Mouse (Mus musculus) c-Kit-positive CD71-positive TER-119-negative erythroid progenitor cells, embryonic 14.5 days (primary cell): ENCODE results near the gene Usp7.

Experiments used
- DNase-seq: peaks from one replicate; pipeline ENCODE4 v3.0.0-alpha.2; 2013; ENCODE audit warnings: low read depth

Gene Usp7

GRCm38 (mm10) chr16:8717744-8718143, 74.4 kb downstream of the Usp7 start:
- DNase-seq, result no peak

DNA sequence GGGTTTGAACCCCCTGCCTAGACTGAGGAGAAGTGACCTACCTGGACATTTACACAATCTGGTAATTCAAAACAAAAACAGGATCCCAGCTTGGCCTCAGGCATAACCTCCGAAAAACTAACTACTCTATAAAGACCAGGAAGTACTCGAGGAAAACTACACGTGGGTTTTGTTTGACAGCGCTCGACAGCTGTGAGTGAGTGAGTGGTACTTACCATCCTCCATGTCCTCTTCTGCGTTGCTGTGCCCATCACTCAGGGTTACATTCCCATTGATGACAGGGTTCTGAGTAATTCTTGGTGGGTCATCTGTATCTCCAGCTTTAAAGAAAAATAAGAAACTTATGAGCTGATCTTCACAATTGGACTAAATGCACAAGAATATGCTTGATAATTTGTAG, 75.8 kb downstream of the Usp7 start:
- no peak for DNase-seq

DNA sequence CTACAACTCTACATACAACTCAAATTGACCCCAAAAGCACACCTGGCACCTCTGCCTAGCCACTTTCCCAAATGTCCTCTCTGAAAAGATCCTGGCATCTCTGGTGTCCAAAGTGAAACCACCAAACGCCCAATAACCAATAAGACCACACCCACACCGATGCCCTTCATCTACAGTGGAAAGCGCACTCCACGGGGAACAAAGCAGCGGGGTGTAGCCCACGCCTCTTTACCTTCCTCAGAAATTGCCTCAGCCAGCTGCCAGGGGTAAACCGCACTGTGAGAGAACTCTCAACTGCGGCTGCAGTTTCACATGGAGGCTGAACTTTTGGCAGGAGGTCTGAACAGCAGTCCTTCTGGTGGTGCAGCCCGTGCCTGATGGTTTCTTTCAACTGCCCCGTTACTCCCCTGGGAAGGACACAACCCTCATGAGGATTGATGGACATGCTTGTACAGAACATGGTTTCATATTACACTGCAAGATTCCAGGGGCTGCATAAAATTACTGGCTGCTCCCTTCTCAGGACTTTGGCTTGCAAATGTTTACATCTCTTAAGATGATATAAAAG, 76.5 kb downstream of the Usp7 start:
- DNase-seq, result no peak

- DNase-seq, result no peak
Measured at GRCm38 (mm10) chr16:8714851-8715250, 77.3 kb downstream of the Usp7 start.

DNA sequence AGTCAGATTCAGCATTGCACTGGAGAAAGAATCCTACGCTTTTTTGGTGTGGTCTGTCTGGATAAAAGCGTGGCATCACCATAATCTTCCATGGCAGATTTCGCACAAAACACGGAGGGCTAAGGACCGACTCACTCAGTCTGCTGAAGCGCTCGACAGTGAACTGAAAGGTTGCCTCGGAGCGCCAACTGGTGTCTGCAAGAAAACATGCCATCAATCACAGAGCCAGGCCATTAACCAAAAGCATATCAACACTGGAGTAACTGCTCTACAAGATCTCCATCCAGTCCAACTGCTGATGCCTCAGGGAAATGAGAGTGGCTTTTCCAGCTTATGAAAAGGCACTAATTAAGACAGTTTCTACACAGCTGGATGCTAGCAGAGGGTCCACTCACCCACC, 80.1 kb downstream of the Usp7 start:
- no peak for DNase-seq

DNA sequence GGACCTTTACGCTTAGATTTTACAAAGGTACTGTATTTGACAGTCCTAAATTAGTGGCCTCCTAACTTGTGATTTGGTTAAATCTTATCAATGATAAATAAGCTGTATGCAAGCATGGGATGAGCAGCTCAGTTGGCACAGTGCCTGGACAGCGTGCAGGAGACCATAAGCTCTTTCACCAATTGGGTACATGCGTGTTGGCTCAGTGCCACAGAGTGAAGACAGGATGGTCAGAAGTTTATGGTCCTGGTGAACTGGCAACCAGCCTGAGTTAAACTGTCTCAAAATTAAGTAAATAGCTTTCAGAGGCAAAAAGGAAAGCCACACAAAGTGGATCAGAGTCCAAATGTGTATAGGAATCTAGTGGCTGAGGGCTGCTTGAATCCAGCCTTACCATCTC, 91.5 kb downstream of the Usp7 start:
- no peak for DNase-seq

DNA sequence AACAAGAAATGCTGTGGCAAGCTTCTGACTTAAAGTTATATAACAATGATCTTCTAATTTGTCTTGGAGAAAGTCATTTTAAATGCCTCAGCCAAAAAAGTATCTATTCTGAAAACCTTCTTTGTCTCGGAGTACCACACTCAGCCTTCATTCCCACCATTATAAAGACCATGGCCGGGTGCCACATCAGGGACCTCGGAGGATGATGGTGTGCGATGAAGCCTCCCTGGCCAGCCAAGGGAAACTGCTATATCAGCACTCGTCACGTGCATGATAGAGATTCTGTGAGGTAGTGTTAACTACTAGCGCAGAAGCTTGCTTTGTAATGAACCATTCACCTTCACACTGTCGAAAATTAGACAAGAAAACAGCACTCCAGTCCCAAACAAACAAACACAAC, 92.6 kb downstream of the Usp7 start:
- DNase-seq, result no peak

GRCm38 (mm10) chr16:8691206-8691605, 100.9 kb downstream of the Usp7 start:
- no peak for DNase-seq

- DNase-seq, result no peak
Measured at GRCm38 (mm10) chr16:8689979-8690656, 102.0 kb downstream of the Usp7 start.

DNA sequence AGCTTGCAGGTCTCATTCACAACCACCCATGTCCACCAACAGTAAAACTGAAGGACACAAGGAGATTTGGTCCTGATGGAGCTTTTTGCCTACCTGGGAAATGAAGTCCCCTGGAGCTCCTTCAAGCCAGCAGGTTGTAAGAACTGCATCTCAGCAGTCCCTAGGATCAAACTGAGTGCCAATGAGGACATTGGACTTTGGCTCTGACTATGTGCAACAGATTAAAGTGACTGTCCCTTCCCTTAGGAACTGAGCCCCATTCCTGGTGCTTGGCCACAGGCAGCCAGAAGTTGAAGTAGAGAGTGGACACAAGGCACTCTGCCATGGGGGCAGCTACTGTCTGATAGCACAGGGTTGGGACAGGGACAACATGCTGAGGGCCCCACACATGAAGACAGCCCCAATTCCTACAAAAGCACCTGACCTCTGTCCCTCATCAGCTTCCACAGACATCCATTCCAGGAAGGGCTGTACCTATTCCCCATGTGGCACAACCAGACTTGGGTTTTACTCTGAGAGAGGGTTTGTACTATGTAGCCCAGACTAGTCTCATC, 104.5 kb downstream of the Usp7 start:
- DNase-seq, result no peak

GRCm38 (mm10) chr16:8686871-8687535, 105.1 kb downstream of the Usp7 start:
- peak; percentile 74 for DNase-seq

DNA sequence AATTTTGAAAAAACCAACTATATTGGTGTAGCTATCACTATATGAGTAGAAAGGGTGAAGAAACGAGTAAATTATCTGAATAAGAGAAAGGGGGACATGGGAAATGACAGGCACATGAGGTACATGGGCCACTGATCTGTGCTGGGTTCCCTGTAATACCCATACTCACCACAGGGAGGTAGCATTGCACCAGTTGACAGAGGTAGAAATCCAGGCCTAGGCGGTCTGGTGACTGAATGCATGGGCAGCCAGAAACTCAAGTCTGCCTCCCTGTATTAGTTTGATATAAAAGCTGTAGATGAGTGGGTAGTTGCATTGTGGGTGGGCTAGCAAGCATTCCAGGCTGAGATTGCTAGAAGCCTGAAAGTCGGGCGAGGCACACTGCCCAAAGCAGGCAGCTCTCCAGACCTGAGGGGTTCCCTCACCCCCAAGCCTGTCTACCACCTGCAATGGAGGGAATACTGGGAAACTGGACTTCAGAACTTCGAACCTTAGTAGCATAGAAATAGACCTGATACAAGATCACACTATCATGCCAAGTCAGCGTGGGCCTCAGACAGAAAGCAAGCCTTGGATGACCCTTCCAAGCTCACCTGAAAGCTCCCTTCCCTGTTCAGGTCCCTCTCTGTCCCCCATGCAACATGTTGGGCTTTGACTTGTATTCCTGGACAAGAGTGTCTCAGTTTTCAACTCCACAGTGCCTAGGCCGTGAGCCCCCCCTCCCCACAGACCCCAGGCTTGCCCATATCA, 105.8 kb downstream of the Usp7 start:
- DNase-seq, result peak; percentile 86

DNA sequence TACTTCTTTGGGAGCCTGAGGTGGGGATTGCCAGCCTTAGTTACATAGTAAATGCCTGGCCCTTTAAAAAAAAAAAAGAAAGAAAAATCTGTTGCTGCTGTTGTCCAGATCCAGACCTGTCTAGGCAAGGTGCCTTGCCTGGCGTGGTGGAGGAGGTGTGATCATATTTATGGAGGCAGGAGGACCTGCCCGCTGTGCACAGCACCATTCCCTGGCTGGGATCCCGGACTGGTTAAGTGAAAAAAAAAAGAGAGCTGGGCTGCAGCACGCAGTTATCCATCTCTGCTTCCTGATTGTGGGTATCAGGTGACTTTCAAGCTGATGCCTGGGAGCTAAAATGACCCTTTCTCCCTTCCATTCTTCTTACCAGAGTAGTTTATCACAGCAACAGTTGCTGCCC, 107.0 kb downstream of the Usp7 start:
- no peak for DNase-seq

GRCm38 (mm10) chr16:8680470-8680869, 111.6 kb downstream of the Usp7 start, which contains the start of gene Gm5767:
TSS of gene Gm5767 (plus strand) at chr16:8680770.
- no peak for DNase-seq

- DNase-seq, result no peak
Measured at GRCm38 (mm10) chr16:8679780-8680179, 112.3 kb downstream of the Usp7 start.

GRCm38 (mm10) chr16:8678676-8679075, 113.4 kb downstream of the Usp7 start:
- no peak for DNase-seq

DNA sequence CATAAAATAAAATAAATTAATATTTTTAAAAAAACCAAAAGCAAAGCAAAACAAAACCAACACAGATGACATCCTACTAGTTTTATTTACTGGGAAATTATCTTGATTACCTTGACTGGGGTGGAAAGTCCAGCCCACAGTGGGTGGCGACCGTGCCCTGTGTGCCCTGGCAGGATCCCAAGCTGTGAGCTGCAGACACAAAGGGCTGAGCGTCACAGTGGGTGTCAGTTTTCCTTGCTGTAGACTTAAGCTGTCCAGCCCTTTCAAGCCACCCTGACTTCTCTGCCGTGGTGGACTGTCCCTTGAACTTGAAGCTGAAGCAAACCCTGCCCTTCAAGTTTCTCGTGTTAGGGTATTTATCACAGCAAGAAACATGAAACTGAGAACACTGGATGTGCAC, 114.1 kb downstream of the Usp7 start:
- DNase-seq, result no peak

- DNase-seq, result no peak
Measured at GRCm38 (mm10) chr16:8676800-8677199, 115.3 kb downstream of the Usp7 start.

DNA sequence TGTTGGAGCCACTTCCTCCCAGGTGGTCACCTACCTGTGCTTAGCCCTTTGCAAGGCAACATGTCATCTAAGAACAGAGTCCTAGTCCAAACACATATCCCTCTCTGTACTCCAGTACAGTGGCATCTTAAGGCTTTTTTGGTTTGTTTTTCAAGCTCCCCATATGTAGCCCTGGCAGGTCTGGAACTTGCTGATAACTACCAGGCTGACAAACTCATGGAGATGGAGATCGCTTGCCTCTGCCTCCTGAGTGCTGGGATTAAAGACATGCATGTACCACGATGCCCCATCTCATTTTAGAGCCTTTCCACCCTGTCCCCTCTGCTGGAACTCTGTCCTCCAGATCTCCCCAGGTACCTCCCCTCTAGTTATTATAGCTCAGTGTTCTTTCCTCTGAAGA, 115.9 kb downstream of the Usp7 start:
- peak; percentile 66 for DNase-seq

GRCm38 (mm10) chr16:8675559-8675958, 116.5 kb downstream of the Usp7 start:
- DNase-seq, result no peak

DNA sequence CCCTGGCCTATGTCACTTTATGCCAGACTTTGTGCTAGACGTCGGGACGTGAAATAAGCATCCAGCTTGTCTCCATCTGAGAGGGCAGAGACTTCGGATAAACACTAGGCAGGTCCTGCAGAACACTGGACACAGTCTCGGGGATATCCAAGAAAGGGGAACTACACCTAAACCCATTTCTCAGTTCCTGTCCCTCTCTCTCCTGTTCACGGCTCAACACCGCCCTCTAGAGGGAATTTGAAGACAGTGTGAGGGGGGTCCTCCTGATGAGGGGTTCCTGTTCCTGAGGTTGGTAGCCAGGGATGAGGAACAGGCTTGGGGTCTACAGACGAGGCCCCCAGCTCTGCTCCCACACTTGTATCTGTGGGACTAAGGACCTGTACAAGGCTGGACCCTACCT, 117.9 kb downstream of the Usp7 start:
- peak; percentile 74 for DNase-seq

- no peak for DNase-seq
Measured at GRCm38 (mm10) chr16:8673343-8673742, 118.8 kb downstream of the Usp7 start.

GRCm38 (mm10) chr16:8672811-8673210, 119.3 kb downstream of the Usp7 start:
- DNase-seq, result no peak
